Mouse (Mus musculus) CD4-positive, CD25-positive, alpha-beta regulatory T cell, adult 4 months (primary cell): ENCODE measurements around the gene Sgsm2. TPM values are rescaled to one million over a fixed set of nuclear protein-coding genes. Genes with fewer than 3 reads are reported as not detected.
A peak's percentile ranks its signal among the peaks of the same experiment; 100 is the strongest.

Experiments used
- ATAC-seq: one replicate; pipeline ENCODE4 v1.8.0; 2017
- polyA plus RNA-seq, 2 experiments: library from polyadenylated mRNA; unstranded; fragments of 100-300 nt; shearing (Covaris generic); gene quantifications; one replicate each; pipeline ENCODE4 v1.2.1; 2017

Gene Sgsm2
- 1 to 10 TPM; 2.8 to 3.3 TPM for polyA plus RNA-seq

- ATAC-seq = peak; percentile 40
Observed at GRCm38 (mm10) chr11:74896901-74897677, at the start of gene Sgsm2. Gene Sgsm2, minus strand, starts transcription at chr11:74897060.

GRCm38 (mm10) chr11:74946348-74946747 lies 49.5 kb upstream of the Sgsm2 start:
- peak; percentile 69 for ATAC-seq

- ATAC-seq = no peak
Observed at GRCm38 (mm10) chr11:74930391-74930790, 33.5 kb upstream of the Sgsm2 start.

GRCm38 (mm10) chr11:74929111-74929510 lies 32.3 kb upstream of the Sgsm2 start:
- no peak for ATAC-seq

GRCm38 (mm10) chr11:74927236-74927725 lies 30.4 kb upstream of the Sgsm2 start:
- ATAC-seq = no peak

- peak; percentile 54 for ATAC-seq
Observed at GRCm38 (mm10) chr11:74926388-74927005, 29.6 kb upstream of the Sgsm2 start.

- peak; percentile 80 for ATAC-seq
Observed at GRCm38 (mm10) chr11:74925577-74926387, 28.9 kb upstream of the Sgsm2 start, which contains the start of the genes Smg6 and Srr. Gene Smg6, plus strand, starts transcription at chr11:74925823. Gene Srr, minus strand, starts transcription at chr11:74925948.

GRCm38 (mm10) chr11:74924149-74924548 lies 27.3 kb upstream of the Sgsm2 start:
- no peak for ATAC-seq

GRCm38 (mm10) chr11:74919249-74919648 lies 22.4 kb upstream of the Sgsm2 start:
- no peak for ATAC-seq

GRCm38 (mm10) chr11:74912492-74912891 lies 15.6 kb upstream of the Sgsm2 start:
- no peak for ATAC-seq

GRCm38 (mm10) chr11:74909978-74910377 lies 13.1 kb upstream of the Sgsm2 start:
- no peak for ATAC-seq

- no peak for ATAC-seq
Observed at GRCm38 (mm10) chr11:74908618-74909399, 11.9 kb upstream of the Sgsm2 start.

- no peak for ATAC-seq
Observed at GRCm38 (mm10) chr11:74907850-74908249, 11.0 kb upstream of the Sgsm2 start.

GRCm38 (mm10) chr11:74902416-74902815 lies 5.6 kb upstream of the Sgsm2 start:
- no peak for ATAC-seq

- no peak for ATAC-seq
Observed at GRCm38 (mm10) chr11:74901555-74901954, 4.7 kb upstream of the Sgsm2 start.

GRCm38 (mm10) chr11:74898517-74898827 lies 1.6 kb upstream of the Sgsm2 start:
- no peak for ATAC-seq

- ATAC-seq = peak; percentile 85
Observed at GRCm38 (mm10) chr11:74897678-74898516, 1.0 kb upstream of the Sgsm2 start, which contains the start of gene Tsr1. Gene Tsr1, plus strand, starts transcription at chr11:74898071.

- ATAC-seq = peak; percentile 11
Observed at GRCm38 (mm10) chr11:74895980-74896900, 620 bp downstream of the Sgsm2 start.

GRCm38 (mm10) chr11:74894619-74895018 lies 2.2 kb downstream of the Sgsm2 start:
- ATAC-seq = no peak

- ATAC-seq = no peak
Observed at GRCm38 (mm10) chr11:74883098-74883497, 13.8 kb downstream of the Sgsm2 start.
